Mouse (Mus musculus) kidney, embryonic 14.5 days (tissue): ENCODE results near the gene Xrcc6. TPM values are rescaled to one million over a fixed set of nuclear protein-coding genes. Genes with fewer than 3 reads are reported as not detected.

ENCODE experiments used
- ATAC-seq: fragments of 200-750 bp; cut with Nextera tagmentation; 2 replicates; pipeline ENCODE4 v1.8.0; 2017; ENCODE audit warnings: moderate number of reproducible peaks, mild to moderate bottlenecking, moderate TSS enrichment, moderate library complexity; ENCODE audit not compliant: low FRiP score, low TSS enrichment
- H3K27ac ChIP-seq: fragments of 300-500 bp; sonication (generic); 2 replicates; pipeline ENCODE4 v1.5.1; 2014; ENCODE audit warnings: low read depth, mild to moderate bottlenecking, low read length, moderate library complexity, mixed read lengths
- H3K27me3 ChIP-seq: fragments of 300-500 bp; sonication (generic); 2 replicates; pipeline ENCODE4 v1.6.1; 2014; ENCODE audit warnings: mild to moderate bottlenecking, low read length; ENCODE audit not compliant: control insufficient read depth, insufficient read depth
- H3K36me3 ChIP-seq: fragments of 300-500 bp; sonication (generic); 2 replicates; pipeline ENCODE4 v1.6.1; 2014; ENCODE audit warnings: low read length, mixed read lengths; ENCODE audit not compliant: control insufficient read depth, insufficient read depth
- H3K4me1 ChIP-seq: fragments of 300-500 bp; sonication (generic); 2 replicates; pipeline ENCODE4 v1.6.1; 2014; ENCODE audit warnings: low read length, mixed read lengths; ENCODE audit not compliant: control insufficient read depth, insufficient read depth
- H3K4me2 ChIP-seq: fragments of 300-500 bp; sonication (generic); replicated peaks from 2 replicates; pipeline ENCODE4 v1.6.1; 2014; ENCODE audit warnings: low read depth, mild to moderate bottlenecking, low read length
- H3K4me3 ChIP-seq: fragments of 300-500 bp; sonication (generic); 2 replicates; pipeline ENCODE4 v1.5.1; 2014; ENCODE audit warnings: mild to moderate bottlenecking, low read length
- H3K9ac ChIP-seq: fragments of 300-500 bp; sonication (generic); 2 replicates; pipeline ENCODE4 v1.6.1; 2014; ENCODE audit warnings: low read depth, mild to moderate bottlenecking, low read length, moderate library complexity
- H3K9me3 ChIP-seq: fragments of 300-500 bp; sonication (generic); 2 replicates; pipeline ENCODE4 v1.6.1; 2016; ENCODE audit warnings: low read length; ENCODE audit not compliant: control insufficient read depth
- WGBS: fragments of 180-500 bp; shearing (Covaris S2); extraction: QIAGEN DNeasy Blood & Tissue Kit; methylation state at CpG from one replicate; pipeline ENCODE4 v1.1.7; 2014; 5-methylcytosine and 5-hydroxymethylcytosine counted together
- polyA plus RNA-seq: library from polyadenylated mRNA; unstranded; fragments of >200 nt; fragmentation: Nextera tagmentation; extraction: Ambion mirVana; gene quantifications from 2 replicates; pipeline ENCODE4 v1.2.1, GENCODE M21; 2014

Xrcc6 gene
- polyA plus RNA-seq, 1 experiment from 2014 or later = 87.6 TPM

GRCm38 (mm10) chr15:82044166-82044784, 56.6 kb downstream of the Xrcc6 start:
- Histone ChIP-seq H3K4me3 (no peak overlapping the region), H3K27me3 (no peaks in the 10 kb centered on the region), H3K36me3 (peaks cover 39% of the 10 kb centered on the region), H3K27ac (no peak overlapping the region), H3K9me3 (no peaks in the 10 kb centered on the region), H3K4me1 (peaks cover 6% of the 10 kb centered on the region; the same call in 1 of the 2 replicates), H3K9ac (no peak overlapping the region), H3K4me2 (no peak overlapping the region)
- ATAC-seq = no peak
- WGBS = over 99% methylated on average over 7 of the region's 7 CpGs

GRCm38 (mm10) chr15:82046246-82046891, 58.7 kb downstream of the Xrcc6 start:
- Histone ChIP-seq H3K27me3 (no peaks in the 10 kb centered on the region), H3K4me2 (peak overlapping the region; percentile 86), H3K4me1 (peaks cover 6% of the 10 kb centered on the region; the same call in 1 of the 2 replicates), H3K27ac (no peak overlapping the region), H3K4me3 (peak overlapping the region; percentile 100), H3K9me3 (no peaks in the 10 kb centered on the region), H3K9ac (peak overlapping the region; percentile 97), H3K36me3 (peaks cover 23% of the 10 kb centered on the region; the same call in 1 of the 2 replicates)
- 4% methylated on average over 26 of the region's 26 CpGs for WGBS
- ATAC-seq = peak; percentile 37; the same call in 1 of the 2 replicates

- Histone ChIP-seq H3K4me3 (peak within 1 kb of the TSS; percentile 100), H3K9me3 (no peaks in the 10 kb centered on the region), H3K4me2 (peak within 1 kb of the TSS; percentile 86), H3K27me3 (no peaks in the 10 kb centered on the region), H3K4me1 (peaks cover 6% of the 10 kb centered on the region; the same call in 1 of the 2 replicates), H3K9ac (peak within 1 kb of the TSS; percentile 97), H3K27ac (peak within 1 kb of the TSS; percentile 80), H3K36me3 (peaks cover 21% of the 10 kb centered on the region; the same call in 1 of the 2 replicates)
- peak; percentile 86 for ATAC-seq
- WGBS = under 1% methylated on average over 73 of the region's 74 CpGs
Observed at GRCm38 (mm10) chr15:82047080-82047883, 59.6 kb downstream of the Xrcc6 start, which contains the start of gene Snu13. Snu13 (minus strand) TSS chr15:82047598.

GRCm38 (mm10) chr15:82052544-82052943, 64.9 kb downstream of the Xrcc6 start:
- H3K4me1 ChIP-seq = no peaks in the 10 kb centered on the region
- no peak overlapping the region for H3K4me3 ChIP-seq
- H3K9me3 ChIP-seq = no peaks in the 10 kb centered on the region
- WGBS = 66% methylated on average over 5 of the region's 5 CpGs
- H3K27me3 ChIP-seq = no peaks in the 10 kb centered on the region
- no peak overlapping the region for H3K4me2 ChIP-seq
- H3K27ac ChIP-seq = no peak overlapping the region
- no peaks in the 10 kb centered on the region for H3K36me3 ChIP-seq
- ATAC-seq = no peak
- H3K9ac ChIP-seq = no peak overlapping the region

- Histone ChIP-seq H3K4me2 (no peak within 1 kb of the TSS), H3K4me3 (no peak within 1 kb of the TSS), H3K9ac (no peak within 1 kb of the TSS), H3K4me1 (no peaks in the 10 kb centered on the region), H3K9me3 (no peaks in the 10 kb centered on the region), H3K36me3 (no peaks in the 10 kb centered on the region), H3K27me3 (peaks cover 9% of the 10 kb centered on the region; the same call in 1 of the 2 replicates), H3K27ac (no peak within 1 kb of the TSS)
- no peak for ATAC-seq
- WGBS = 82% methylated on average over 1 of the region's 1 CpGs
Observed at GRCm38 (mm10) chr15:82058719-82059201, 71.1 kb downstream of the Xrcc6 start, which contains the start of gene 4930407I10Rik. 4930407I10Rik (plus strand) TSS chr15:82059151.

GRCm38 (mm10) chr15:82063909-82064308, 76.3 kb downstream of the Xrcc6 start:
- Histone ChIP-seq H3K27me3 (peaks cover 17% of the 10 kb centered on the region), H3K9ac (no peak overlapping the region), H3K4me3 (no peak overlapping the region), H3K4me1 (no peaks in the 10 kb centered on the region), H3K9me3 (no peaks in the 10 kb centered on the region), H3K4me2 (no peak overlapping the region), H3K36me3 (no peaks in the 10 kb centered on the region), H3K27ac (no peak overlapping the region)
- ATAC-seq = no peak
- WGBS = 44% methylated on average over 14 of the region's 14 CpGs

- Histone ChIP-seq H3K4me3 (no peak overlapping the region), H3K27ac (no peak overlapping the region), H3K9me3 (no peaks in the 10 kb centered on the region), H3K27me3 (peaks cover 31% of the 10 kb centered on the region), H3K36me3 (no peaks in the 10 kb centered on the region), H3K9ac (peak overlapping the region; percentile 23; the same call in 1 of the 2 replicates), H3K4me2 (no peak overlapping the region), H3K4me1 (no peaks in the 10 kb centered on the region)
- WGBS = 15% methylated on average over 7 of the region's 7 CpGs
- ATAC-seq = peak; percentile 35; the same call in 1 of the 2 replicates
Observed at GRCm38 (mm10) chr15:82065511-82065910, 77.9 kb downstream of the Xrcc6 start.

GRCm38 (mm10) chr15:82069898-82070297, 82.3 kb downstream of the Xrcc6 start, which contains the start of gene Mei1:
Mei1 (plus strand) TSS chr15:82069996.
- Histone ChIP-seq H3K9me3 (no peaks in the 10 kb centered on the region), H3K27me3 (peaks cover 22% of the 10 kb centered on the region), H3K4me2 (peak within 1 kb of the TSS; percentile 29), H3K9ac (peak within 1 kb of the TSS; percentile 12; the same call in 1 of the 2 replicates), H3K36me3 (no peaks in the 10 kb centered on the region), H3K27ac (no peak within 1 kb of the TSS), H3K4me3 (peak within 1 kb of the TSS; percentile 17), H3K4me1 (no peaks in the 10 kb centered on the region)
- WGBS = 25% methylated on average over 40 of the region's 40 CpGs
- no peak for ATAC-seq
